Mouse (Mus musculus): ENCODE data around the gene Slc25a39.
A peak's percentile ranks its signal among the peaks of the same experiment; 100 is the strongest.
"Not testable (repeated sequence)": the region's sequence is repeated elsewhere in the genome, so short reads cannot be mapped to it uniquely, and the experiment has no call there.

Slc25a39 gene

DNA sequence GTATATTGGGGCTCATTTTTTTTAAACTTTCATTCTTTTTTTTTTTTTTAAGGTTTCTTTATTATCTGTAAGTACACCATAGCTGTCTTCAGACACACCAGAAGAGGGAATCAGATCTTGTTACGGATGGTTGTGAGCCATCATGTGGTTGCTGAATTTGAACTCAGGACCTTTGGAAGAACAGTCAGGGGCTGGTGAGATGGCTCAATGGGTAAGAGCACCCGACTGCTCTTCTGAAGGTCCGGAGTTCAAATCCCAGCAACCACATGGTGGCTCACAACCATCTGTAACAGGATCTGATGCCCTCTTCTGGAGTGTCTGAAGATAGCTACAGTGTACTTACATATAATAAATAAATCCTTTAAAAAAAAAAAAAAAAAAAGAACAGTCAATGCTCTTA is 2.6 kb upstream of the Slc25a39 start:
- not testable (repeated sequence) for DNase-seq

DNA sequence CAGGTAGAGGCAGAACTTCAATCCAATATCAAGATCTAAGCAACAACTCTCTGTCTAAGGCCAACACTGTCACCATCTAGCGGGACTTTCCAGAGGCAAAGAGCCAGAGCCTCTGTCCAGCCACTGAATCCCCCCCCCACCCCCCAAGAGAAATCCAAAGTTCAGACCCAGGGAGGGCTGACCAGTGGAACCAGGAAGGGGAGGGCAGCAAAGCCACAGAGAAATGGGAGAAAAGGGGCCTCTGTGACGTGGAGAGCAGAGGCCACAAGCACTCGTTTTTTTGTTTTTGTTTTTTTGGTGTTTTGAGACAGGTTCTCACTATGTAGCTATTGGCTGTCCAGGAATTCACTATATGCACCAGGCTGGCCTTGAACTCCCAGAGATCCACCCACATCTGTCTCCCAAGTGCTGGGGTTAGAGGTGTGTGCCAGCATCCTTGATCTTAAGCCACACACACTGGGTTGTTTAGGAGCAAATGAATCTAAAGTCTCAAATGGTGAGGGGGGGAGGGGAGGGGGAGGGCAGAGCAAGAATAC is 2.1 kb upstream of the Slc25a39 start:
- no peak for DNase-seq

GRCm38 (mm10) chr11:102408888-102409794 is 1.4 kb upstream of the Slc25a39 start:
- DNase-seq: no peak

DNA sequence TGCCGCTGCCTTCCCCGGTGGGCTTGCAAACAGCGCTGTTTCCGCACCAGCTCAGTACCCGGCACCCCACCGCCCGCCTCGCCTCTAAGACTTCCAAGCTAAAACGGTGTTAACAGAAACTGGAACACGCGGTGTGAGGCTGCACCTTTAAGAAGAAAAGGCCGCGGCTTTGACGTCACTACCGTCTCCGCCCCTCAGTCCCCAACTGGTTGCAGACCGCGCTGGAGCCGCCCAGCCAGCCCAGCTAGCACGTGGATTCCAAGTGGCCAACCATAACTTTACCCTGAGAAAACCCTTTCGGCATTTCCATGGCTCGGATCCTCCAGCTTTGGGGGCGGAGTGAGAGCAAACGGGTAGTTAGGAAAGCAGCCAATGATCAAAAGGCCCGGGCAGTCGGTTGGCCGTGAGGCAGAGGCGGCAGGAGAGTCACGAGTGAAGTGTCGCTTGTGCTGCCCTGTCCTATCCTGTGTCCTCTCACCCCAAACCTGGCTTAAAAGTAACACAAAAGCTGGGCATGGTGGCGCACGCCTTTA is 664 bp upstream of the Slc25a39 start:
- DNase-seq: peak; percentile 95

DNA sequence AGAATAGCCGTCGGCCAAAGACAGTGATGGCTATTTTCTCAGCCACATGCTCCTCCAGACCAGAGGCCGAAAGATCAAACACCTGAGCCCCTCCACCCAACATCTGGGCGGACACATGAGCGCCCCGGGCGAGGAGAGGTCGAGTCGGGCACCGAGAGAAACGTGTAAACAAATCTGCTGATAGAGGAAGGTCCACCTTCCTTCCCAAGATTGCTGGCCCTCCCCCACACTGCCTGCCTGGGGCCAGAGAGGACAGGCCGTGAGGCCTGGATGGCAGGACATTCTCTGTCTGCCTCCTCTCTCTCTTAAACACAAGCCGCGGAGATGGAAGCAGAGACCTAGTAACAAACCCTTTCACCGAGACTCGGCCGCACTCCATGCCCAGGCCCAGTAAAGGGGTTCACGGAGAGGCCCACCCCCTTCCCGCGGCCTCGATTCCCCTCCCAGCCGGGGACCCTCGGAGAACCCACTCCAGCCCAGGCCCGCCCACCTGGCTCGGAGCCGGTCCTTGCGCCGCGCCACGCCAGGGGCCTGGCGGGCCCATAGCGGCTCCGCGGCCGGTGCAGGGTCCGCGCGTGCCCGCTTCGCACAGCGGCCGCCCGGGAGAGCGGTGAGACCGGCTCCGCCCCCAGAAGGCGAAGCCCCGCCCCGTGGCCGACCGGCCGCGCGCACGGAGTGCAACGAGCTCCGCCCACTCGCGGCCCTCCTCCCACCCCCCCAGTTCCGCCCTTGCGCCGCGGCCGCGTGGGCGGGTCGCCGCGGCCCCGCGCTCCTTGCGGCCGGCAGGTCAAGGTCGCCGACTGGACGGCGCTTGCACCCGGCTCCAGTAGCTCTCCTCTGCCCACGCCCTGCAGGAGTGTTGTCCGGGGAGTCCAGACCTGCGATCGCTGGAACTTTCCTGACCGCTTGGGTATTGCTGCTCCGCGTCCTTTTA is 579 bp downstream of the Slc25a39 start:
- peak; percentile 95 for DNase-seq

- DNase-seq: peak; percentile 8
Observed at GRCm38 (mm10) chr11:102406401-102406800, 1.3 kb downstream of the Slc25a39 start.

DNA sequence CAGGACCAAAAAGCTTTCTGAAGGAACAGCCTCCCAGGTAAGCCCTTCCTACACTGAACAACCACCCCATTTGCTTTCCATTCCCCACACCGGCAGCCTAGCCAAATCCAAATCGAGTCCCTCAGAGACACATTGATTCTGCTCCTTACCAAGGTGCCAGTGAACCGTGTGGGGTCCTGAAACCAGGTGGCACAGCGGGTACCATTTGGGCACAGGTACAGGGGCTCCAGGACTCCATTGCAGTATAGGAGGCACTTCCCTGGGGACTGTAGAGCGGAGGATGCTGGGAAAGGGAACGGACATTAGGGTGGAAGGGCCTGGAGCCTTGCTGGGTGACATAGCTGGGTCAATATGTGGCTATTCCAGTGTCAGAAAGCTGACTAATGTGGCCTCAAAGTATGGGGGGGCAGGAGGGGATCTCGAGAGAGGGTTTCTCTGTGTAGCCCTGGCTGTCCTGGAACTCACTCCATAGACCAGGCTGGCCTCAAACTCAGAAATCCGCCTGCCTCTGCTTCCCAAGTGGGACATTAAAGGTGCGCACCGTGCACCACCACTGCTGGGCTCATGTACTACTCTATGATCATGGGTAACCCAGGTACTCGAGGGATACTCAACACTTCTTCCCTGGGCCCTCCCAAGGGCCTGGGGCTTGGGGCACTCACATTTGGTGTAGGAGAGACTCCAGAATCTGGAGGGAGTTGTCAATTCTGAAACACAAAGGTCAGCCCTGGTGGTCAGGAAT is 2.0 kb downstream of the Slc25a39 start:
- DNase-seq: no peak

DNA sequence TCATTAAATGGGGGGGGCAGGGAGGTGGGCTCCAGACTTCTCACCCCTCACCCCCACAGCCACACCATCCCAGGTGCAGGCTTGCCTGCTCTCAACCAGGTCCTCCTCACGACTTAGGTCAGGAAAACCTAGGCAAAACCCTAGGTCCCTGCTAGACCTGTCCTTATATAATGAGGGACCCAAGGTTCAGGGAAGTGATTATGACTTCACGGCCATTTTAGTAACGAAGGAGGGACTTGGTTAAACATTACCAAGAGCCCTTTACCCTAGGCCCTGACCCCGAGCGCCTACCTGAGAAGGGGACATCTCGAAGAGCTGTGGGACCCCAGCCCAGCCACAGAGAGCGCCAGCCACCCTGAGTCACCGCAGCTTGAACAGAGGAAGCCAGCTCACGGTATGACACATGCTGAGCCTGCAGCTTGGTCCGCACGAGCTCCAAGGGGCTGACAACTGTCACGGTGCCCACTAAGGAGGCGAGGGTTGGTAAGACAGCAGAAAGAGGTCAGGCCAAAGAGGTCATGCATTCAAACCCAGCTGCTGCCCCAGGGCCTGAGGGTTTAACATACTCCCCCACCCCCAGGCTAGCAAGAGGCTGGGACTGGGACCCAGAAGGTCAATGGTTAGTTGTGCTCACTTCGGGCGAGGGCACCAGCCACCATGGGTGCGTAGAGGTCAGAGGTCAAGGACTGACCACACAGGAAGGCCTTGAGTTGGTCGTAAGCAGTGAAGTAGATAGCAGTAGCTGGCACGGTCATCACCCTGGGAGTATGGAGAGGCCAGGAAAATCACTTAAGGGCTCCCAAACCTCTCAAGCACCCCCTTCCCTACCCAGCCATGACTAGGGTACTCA is 3.4 kb downstream of the Slc25a39 start:
- no peak for DNase-seq

DNA sequence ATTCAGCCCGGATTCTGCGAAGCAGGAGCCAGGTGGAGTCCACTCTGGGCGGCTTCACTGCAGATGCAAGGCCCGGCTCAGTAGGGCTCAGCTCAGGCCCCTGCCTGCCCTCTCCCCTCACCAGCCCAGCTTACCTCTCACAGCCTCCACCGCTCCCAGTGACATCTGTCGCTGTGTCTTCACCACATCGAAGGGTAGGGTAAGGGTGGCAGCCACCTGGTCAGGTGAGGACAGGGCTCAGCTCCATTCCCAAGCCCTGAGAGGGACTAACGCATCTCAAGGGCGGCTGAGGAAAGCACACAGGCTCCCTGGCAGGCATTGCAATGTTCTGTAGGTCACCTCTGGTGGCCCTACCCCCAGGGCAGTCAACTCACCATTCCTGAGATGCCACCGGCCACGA is 4.1 kb downstream of the Slc25a39 start:
- no peak for DNase-seq

GRCm38 (mm10) chr11:102401898-102402500 is 5.7 kb downstream of the Slc25a39 start:
- no peak for DNase-seq

DNA sequence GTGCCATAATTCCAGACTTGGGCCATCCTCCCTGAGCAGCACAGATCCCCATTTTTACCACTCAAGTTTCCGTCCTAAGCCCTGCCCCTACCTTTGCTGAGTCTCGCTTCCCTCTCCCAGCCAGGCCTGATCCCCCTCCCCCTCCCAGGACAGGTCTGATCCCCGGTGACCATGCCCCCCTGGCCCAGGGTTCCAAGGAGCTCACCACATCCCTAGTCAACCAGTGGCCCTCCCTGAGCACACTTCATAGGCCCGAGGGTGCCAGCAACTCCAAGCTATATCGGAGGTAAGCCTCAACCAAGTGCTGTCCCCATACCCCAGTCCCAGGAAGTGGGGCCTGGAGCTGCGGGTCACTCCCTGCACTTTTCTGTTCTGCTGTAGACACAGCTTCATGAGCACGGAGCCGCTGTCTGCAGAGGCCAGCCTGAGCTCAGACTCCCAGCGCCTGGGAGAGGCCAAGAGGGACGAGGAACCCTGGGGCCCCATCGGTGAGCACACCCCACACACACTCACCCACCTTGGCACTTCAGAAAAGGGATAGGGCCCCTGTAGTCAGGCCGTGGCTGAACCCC is 7.1 kb downstream of the Slc25a39 start:
- no peak for DNase-seq

GRCm38 (mm10) chr11:102399610-102400072 is 8.1 kb downstream of the Slc25a39 start:
- no peak for DNase-seq

DNA sequence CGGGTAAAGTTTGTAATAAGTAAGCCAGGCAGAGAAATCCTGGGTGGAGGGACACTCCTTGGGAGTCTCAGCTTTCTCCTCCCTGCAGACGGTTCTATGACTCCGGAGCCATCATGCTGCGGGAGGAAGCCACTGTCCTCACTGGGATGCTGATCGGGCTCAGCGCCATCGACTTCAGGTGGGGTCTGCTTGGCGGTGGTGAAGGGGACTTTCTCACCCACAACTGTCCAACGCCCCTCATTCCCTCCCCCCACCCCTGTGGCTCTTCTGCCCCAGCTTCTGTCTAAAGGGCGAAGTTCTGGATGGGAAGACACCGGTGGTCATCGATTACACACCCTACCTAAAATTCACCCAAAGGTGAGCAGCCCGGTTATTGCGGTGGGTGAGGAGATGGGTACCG is 8.6 kb downstream of the Slc25a39 start:
- no peak for DNase-seq

DNA sequence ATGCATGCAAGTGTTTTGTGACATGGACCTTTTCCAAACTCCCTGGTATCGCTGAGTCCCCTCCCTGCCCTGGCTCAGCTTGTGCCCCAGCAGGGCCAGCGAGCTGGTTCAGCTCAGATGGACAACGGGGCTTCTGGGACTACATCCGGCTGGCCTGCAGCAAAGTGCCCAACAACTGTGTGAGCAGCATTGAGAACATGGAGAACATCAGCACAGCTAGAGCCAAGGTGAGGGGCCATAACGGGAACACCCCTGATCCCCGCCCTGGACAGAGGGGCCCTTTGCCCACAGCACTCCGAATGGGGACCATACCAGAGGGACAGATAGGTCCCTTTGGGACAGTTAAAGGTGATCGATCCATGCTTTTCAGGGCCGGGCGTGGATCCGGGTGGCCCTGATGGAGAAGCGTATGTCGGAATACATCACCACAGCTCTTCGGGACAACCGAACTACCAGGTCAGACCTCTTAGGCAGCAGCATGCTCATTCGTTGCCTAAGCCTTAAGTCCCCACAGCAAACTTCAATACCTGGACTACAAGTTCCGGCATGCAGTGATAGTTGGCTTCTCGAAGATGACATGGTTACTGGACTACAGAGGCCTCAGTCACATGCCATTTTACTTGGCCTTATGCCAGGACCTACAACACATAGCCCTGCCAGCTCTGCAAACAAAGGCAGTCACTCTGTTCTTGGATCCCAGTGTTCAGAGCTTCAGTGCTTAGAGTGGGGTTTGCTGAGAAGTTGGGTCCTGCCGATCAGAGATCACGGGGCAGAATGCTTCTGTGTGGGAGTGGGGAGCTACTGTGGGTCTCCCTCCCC is 9.5 kb downstream of the Slc25a39 start:
- DNase-seq: no peak

- DNase-seq: no peak
Observed at GRCm38 (mm10) chr11:102396671-102397141, 11.0 kb downstream of the Slc25a39 start.

DNA sequence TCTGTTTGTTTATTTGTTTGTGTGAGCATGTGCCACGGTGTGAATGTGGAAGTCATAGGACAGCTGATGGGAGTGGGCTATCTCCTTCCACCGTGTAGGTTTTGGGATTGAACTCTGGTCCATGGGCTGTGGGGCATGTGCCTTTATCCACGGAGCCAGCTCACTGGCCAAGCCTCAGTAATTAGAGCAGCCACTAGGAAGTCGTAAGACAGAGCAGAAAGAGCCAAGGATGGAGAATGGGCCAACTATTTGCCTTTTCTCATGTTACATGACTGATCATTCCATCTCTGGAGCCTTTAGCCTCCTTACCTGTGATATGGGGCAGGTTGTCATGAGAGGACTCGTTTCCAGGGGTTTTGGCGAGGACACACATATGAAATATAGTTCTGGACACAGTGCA is 11.5 kb downstream of the Slc25a39 start:
- no peak for DNase-seq

- no peak for DNase-seq
Observed at GRCm38 (mm10) chr11:102395250-102395649, 12.5 kb downstream of the Slc25a39 start.

DNA sequence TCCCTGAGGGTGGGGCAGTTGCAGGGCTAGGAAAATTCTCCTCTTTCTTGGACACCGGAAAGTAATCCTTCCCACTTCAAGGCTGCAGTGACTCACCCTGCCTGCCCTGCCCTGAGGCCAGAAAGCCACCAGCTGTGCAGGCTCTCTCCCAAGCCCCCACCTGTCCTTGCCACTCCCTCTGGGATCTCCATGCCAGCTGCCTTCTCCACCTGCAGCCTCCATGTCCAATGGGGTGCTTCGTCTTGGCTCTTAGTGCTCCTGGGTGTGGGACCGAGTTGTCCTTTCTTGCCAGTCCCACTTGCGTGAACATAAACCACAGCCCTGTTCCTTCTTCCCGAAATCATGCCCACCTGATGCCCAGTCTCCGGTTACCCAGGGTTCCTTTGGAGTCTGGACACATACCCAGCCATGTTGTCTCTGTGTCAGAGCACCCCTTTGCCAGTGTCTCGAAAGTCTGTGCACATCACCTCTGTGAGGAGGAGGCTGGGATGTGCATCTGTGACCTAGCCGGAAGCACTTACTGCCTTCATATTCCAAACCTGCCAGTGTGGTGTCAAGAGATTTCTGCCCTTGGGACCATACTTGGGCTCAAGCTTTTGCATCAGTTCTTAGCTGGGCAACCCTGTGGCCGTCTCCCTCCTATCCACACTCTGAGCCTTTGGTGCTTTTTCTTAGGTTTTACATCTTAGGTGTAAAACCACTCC is 13.2 kb downstream of the Slc25a39 start:
- DNase-seq: no peak

All from thymus, postnatal 14 days (tissue).